Mouse (Mus musculus) intestine, embryonic 14.5 days (tissue): ENCODE data around the gene Atg16l1. TPM values are rescaled to one million over a fixed set of nuclear protein-coding genes. Genes with fewer than 3 reads are reported as not detected.

Experiments used
- ATAC-seq: fragments of 200-750 bp; cut with Nextera tagmentation; replicated peaks from 2 replicates; pipeline ENCODE4 v1.8.0; 2017; ENCODE audit warnings: low read depth, moderate number of reproducible peaks, moderate TSS enrichment, moderate library complexity; ENCODE audit not compliant: low FRiP score, low TSS enrichment
- DNase-seq: peaks from one replicate; pipeline ENCODE4 v3.0.0-alpha.2; 2018; ENCODE audit warnings: low spot score
- H3K27ac ChIP-seq: fragments of 300-500 bp; sonication (generic); 2 replicates; pipeline ENCODE4 v1.5.1; 2014; ENCODE audit warnings: low read depth, mild to moderate bottlenecking, control low read depth
- H3K27me3 ChIP-seq: fragments of 300-500 bp; sonication (generic); replicated peaks from 2 replicates; pipeline ENCODE4 v1.6.1; 2014; ENCODE audit warnings: low read length, control low read depth; ENCODE audit not compliant: control insufficient read depth, insufficient read depth
- H3K36me3 ChIP-seq: fragments of 300-500 bp; sonication (generic); 2 replicates; pipeline ENCODE4 v1.6.1; 2014; ENCODE audit warnings: low read length, control low read depth; ENCODE audit not compliant: control insufficient read depth, insufficient read depth
- H3K4me1 ChIP-seq: fragments of 300-500 bp; sonication (generic); replicated peaks from 2 replicates; pipeline ENCODE4 v1.6.1; 2014; ENCODE audit warnings: low read length, control low read depth, mixed read lengths; ENCODE audit not compliant: control insufficient read depth, insufficient read depth
- H3K4me2 ChIP-seq: fragments of 300-500 bp; sonication (generic); 2 replicates; pipeline ENCODE4 v1.6.1; 2014; ENCODE audit warnings: low read length
- H3K4me3 ChIP-seq: fragments of 300-500 bp; sonication (generic); 2 replicates; pipeline ENCODE4 v1.5.1; 2014; ENCODE audit warnings: low read depth, low read length, control low read depth, mixed read lengths
- H3K9ac ChIP-seq: fragments of 300-500 bp; sonication (generic); 2 replicates; pipeline ENCODE4 v1.6.1; 2014; ENCODE audit warnings: mild to moderate bottlenecking, low read length
- H3K9me3 ChIP-seq: fragments of 300-500 bp; sonication (generic); 2 replicates; pipeline ENCODE4 v1.6.1; 2016; ENCODE audit warnings: low read length, control low read depth; ENCODE audit not compliant: control insufficient read depth
- WGBS: fragments of 180-500 bp; shearing (Covaris S2); extraction: QIAGEN DNeasy Blood & Tissue Kit; methylation state at CpG from one replicate; pipeline ENCODE4 v1.1.7; 2014; 5-methylcytosine and 5-hydroxymethylcytosine counted together
- polyA plus RNA-seq: library from polyadenylated mRNA; unstranded; fragments of >200 nt; fragmentation: Nextera tagmentation; extraction: Ambion mirVana; gene quantifications from 2 replicates; pipeline ENCODE4 v1.2.1, GENCODE M21; 2014

The Atg16l1 gene
- polyA plus RNA-seq, 1 experiment from 2014 or later, result 32.4 TPM

DNA sequence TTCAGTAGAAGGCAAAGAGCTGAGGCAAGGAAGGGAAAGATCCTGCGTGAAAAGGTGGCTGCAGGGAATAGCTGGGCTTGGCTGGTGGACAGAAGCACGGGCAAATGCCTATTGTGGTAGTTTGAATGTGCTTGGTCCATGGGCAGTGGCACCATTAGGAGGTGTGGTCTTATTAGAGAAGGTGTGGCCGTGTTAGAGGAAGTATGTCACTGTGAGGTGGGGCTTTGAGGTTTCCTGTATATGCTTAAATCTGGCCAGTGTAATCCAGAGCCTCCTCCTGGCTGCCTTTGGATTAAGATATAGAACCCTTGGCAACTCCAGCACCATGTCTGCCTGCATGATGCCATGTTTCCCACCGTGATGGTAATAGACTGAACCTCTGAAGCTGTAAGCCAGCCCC is 32.3 kb upstream of the Atg16l1 start:
- no peak overlapping the region for H3K4me3 ChIP-seq
- no peaks in the 10 kb centered on the region for H3K4me1 ChIP-seq
- H3K36me3 ChIP-seq, result no peaks in the 10 kb centered on the region
- H3K4me2 ChIP-seq, result no peak overlapping the region
- H3K27me3 ChIP-seq, result no peaks in the 10 kb centered on the region
- no peak for ATAC-seq
- no peaks in the 10 kb centered on the region for H3K9me3 ChIP-seq
- 81% methylated on average over 4 of the region's 4 CpGs for WGBS
- no peak overlapping the region for H3K9ac ChIP-seq
- no peak overlapping the region for H3K27ac ChIP-seq
- no peak for DNase-seq

DNA sequence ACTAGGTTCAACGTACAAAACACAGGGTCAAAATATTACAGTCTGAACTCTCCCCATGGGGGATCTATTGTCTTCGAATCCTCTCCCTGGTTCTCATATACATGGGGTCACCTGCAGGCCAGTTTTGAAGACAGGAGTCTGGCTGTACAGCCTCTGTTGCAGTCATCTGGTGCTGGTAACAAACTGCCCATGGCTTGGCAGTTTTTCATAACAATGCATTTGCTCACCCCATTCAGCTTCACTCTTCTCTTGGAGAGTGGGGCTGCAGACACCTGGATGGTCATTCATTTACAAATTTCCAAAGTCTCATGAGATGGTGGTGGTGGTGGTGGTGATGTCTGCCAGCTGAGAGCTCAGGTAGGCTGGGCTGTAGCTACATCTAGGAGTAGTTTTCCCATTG is 26.6 kb upstream of the Atg16l1 start:
- Histone ChIP-seq H3K9ac (no peak overlapping the region), H3K27me3 (no peaks in the 10 kb centered on the region), H3K36me3 (no peaks in the 10 kb centered on the region), H3K27ac (no peak overlapping the region), H3K9me3 (no peaks in the 10 kb centered on the region), H3K4me3 (no peak overlapping the region), H3K4me1 (no peaks in the 10 kb centered on the region), H3K4me2 (no peak overlapping the region)
- WGBS, result 69% methylated on average over 2 of the region's 2 CpGs
- ATAC-seq (no peak), DNase-seq (no peak)

DNA sequence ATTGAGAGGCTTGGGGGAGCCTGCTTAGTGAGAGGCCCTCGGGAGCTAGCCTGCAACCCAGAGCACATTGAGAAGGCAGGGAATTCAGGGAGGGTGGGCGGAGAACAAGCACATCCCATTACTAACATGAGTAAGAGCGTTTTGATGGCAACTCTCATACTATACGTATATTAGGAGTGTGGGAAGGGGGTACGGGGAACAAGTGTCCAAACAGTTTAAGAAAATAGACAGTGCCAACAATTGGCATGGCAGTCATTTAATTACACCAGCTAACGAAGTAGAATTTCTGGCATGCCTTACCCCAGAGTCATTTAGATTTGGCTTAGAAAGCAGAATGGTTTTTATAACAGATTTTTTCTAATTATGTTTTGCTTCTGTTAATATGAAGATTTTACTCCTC is 25.8 kb upstream of the Atg16l1 start:
- WGBS, result 79% methylated on average over 6 of the region's 6 CpGs
- H3K9ac ChIP-seq, result no peak overlapping the region
- H3K27me3 ChIP-seq, result no peaks in the 10 kb centered on the region
- no peaks in the 10 kb centered on the region for H3K9me3 ChIP-seq
- DNase-seq (no peak), ATAC-seq (no peak)
- no peak overlapping the region for H3K4me3 ChIP-seq
- no peaks in the 10 kb centered on the region for H3K36me3 ChIP-seq
- H3K4me2 ChIP-seq, result no peak overlapping the region
- H3K4me1 ChIP-seq, result no peaks in the 10 kb centered on the region
- no peak overlapping the region for H3K27ac ChIP-seq

DNA sequence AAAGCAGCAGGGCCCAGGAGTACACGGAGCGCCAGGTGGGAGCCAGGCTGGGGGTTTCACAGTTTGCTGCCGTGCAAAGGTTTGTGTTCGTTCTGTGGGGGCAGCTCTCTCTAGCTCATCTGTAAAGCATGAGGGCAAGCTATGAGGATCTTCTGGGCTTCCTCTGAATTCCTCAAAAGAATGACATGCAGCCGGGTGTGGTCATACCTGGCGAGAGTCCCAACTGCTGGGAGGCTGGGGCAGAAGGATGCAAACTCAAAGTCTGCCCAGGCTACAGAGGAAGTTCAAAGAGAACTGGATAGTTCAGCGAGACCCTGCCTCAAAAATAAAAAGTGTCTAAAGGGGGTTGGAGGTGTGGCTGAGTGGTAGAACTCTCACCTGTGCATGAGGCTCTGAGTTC is 25.4 kb upstream of the Atg16l1 start:
- Histone ChIP-seq H3K27ac (no peak overlapping the region), H3K4me1 (no peaks in the 10 kb centered on the region), H3K4me3 (no peak overlapping the region), H3K9ac (no peak overlapping the region), H3K27me3 (no peaks in the 10 kb centered on the region), H3K9me3 (no peaks in the 10 kb centered on the region), H3K4me2 (no peak overlapping the region), H3K36me3 (no peaks in the 10 kb centered on the region)
- 78% methylated on average over 7 of the region's 7 CpGs for WGBS
- DNase-seq (no peak), ATAC-seq (no peak)

DNA sequence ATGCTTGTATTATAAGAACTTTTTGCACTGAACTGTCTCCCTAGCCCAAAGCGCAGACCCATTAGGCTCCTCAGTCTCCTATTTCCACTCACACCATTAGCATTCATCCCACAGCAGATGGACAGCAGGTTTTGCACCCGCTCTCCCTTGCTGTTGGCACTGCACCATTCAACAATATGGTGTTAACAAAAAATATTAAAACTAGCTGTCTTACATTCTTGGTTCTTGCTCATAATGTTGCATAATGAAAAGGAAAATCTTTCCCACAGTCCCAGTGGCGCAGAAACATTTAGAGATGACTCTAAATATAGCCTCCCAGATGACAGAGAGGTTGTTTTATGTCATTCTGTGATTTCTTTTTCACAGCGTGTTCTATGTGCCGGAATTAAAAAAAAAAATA is 22.5 kb upstream of the Atg16l1 start:
- Histone ChIP-seq H3K9me3 (no peaks in the 10 kb centered on the region), H3K27me3 (no peaks in the 10 kb centered on the region), H3K9ac (no peak overlapping the region), H3K4me1 (no peaks in the 10 kb centered on the region), H3K36me3 (no peaks in the 10 kb centered on the region), H3K4me2 (no peak overlapping the region), H3K27ac (no peak overlapping the region), H3K4me3 (no peak overlapping the region)
- ATAC-seq (no peak), DNase-seq (no peak)
- WGBS, result 84% methylated on average over 5 of the region's 5 CpGs

DNA sequence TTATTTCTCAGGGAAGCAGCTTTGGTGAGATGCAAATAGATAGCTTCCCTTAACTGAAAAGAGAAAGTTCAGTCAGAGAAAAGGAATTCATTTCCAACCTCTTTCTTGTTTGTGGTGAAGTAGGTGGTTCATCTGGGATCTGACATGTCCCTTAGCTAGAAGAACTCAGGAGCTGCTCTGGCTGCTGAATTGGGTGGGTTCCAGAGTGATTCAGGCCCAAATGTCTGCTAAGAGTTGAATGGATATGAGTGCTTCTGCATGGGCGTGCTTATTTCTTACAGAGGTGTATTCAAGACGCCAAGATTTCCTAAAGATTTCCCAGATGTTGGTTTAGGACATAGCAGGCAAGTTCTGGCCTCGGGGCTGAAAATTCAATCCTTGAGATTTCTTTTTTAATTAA is 21.5 kb upstream of the Atg16l1 start:
- H3K4me3 ChIP-seq, result no peak overlapping the region
- ATAC-seq (no peak), DNase-seq (no peak)
- H3K27ac ChIP-seq, result no peak overlapping the region
- 88% methylated on average over 3 of the region's 3 CpGs for WGBS
- no peaks in the 10 kb centered on the region for H3K36me3 ChIP-seq
- H3K4me2 ChIP-seq, result no peak overlapping the region
- H3K9ac ChIP-seq, result no peak overlapping the region
- no peaks in the 10 kb centered on the region for H3K27me3 ChIP-seq
- H3K4me1 ChIP-seq, result no peaks in the 10 kb centered on the region
- H3K9me3 ChIP-seq, result no peaks in the 10 kb centered on the region

DNA sequence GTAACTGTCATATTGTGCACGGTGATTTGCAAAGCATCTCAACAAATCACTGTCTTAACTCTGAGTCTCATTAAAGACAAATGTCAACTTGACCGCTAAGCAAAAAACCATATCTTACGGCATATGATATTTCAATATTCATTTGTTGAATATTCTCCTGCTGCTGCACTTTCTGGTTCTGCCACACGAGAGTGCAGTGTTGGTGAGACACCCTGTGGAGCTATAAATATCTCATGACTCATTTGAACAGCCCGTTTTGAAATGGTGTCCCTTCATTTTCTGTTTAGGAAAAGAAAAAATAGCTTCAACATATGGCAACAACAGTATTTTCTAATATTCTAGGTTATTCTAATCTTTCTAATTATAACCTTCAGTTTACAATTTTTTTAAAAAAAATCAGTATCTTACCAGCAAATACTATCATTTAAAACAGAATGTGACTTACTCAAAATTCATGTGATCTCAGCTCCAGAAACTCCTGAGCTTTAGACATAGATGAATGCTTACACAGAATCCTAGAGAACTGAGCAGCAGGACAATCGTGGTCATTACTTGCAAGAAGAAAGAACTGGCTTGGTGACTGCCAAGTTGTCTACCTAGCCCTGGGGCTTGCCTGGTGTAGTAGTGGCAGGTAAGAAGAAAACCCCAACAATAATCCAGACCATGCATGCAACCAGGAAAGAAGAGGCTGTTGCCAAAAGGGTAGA is 14.9 kb upstream of the Atg16l1 start:
- H3K9ac ChIP-seq, result no peak overlapping the region
- H3K9me3 ChIP-seq, result no peaks in the 10 kb centered on the region
- no peak overlapping the region for H3K27ac ChIP-seq
- DNase-seq (no peak), ATAC-seq (no peak)
- H3K4me3 ChIP-seq, result no peak overlapping the region
- no peak overlapping the region for H3K4me2 ChIP-seq
- WGBS, result 74% methylated on average over 6 of the region's 6 CpGs
- H3K36me3 ChIP-seq, result no peaks in the 10 kb centered on the region
- H3K4me1 ChIP-seq, result no peaks in the 10 kb centered on the region
- H3K27me3 ChIP-seq, result no peaks in the 10 kb centered on the region

DNA sequence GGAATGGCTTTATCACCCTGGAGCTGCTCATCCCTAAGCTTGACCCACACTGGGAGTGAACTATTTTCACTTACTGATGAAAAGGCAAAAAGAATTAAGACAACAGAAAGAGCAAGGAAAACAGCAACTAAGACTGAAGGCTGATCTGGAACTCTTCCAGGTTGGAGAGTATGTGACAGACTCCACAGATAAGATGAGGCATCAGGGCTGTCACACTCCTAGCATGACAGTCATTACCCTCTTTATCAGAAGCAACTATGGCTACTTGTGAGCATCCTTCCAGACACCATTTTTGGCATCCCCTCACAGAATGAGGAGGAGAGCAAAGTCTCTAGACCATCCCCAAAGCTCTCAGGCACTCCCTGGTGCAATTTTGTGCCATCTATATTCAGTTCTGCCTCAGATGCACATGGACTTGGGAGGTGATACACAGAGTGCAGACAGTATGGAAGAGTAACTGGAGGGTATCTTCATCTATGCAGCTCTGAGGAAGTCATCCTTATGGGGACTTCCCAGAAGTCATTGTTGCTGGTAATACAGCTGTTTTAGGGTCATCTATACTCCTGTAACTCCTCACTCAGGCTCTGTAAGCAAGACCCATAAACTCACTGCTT is 6.2 kb upstream of the Atg16l1 start:
- Histone ChIP-seq H3K9me3 (no peaks in the 10 kb centered on the region), H3K4me2 (no peak overlapping the region), H3K36me3 (no peaks in the 10 kb centered on the region), H3K4me1 (no peaks in the 10 kb centered on the region), H3K27me3 (no peaks in the 10 kb centered on the region), H3K27ac (no peak overlapping the region), H3K9ac (no peak overlapping the region), H3K4me3 (no peak overlapping the region)
- no peak for ATAC-seq
- no peak for DNase-seq

DNA sequence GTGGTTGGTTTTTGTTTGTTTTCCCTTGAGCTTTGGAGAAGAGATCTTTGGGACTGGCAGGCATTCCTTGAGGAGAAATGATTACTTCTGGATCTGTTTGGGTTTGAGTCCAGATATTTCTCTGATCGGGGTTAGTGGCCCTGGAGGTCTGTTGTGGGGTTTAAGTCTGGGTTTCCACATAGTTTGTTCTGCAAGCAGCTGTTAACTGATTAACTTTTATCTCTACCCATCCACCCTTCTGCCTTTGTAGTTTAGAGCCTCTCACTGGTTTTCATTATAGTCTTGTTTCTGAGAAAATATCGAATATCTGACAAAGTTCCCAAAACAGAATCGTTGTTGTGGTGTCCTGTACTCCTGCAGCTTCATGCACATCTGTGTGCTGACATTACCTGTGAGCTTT is 8.2 kb downstream of the Atg16l1 start:
- no peaks in the 10 kb centered on the region for H3K27me3 ChIP-seq
- WGBS, result 92% methylated on average over 3 of the region's 3 CpGs
- H3K4me3 ChIP-seq, result no peak overlapping the region
- H3K4me2 ChIP-seq, result no peak overlapping the region
- no peaks in the 10 kb centered on the region for H3K9me3 ChIP-seq
- no peaks in the 10 kb centered on the region for H3K4me1 ChIP-seq
- DNase-seq, result no peak
- ATAC-seq, result no peak
- H3K27ac ChIP-seq, result no peak overlapping the region
- H3K36me3 ChIP-seq, result peaks cover 96% of the 10 kb centered on the region
- H3K9ac ChIP-seq, result no peak overlapping the region
